Mouse (Mus musculus): ENCODE measurements around the gene Irf9. TPM values are rescaled to one million over a fixed set of nuclear protein-coding genes. Genes with fewer than 3 reads are reported as not detected.

The Irf9 gene
- total and polyA plus RNA-seq, 3 experiments, result 9.2 to 12.8 (median 9.6) TPM

GRCm38 (mm10) chr14:55560202-55561073, 42.9 kb upstream of the Irf9 start, which contains the start of gene A730061H03Rik:
Gene A730061H03Rik, minus strand, starts transcription at chr14:55560406.
- Histone ChIP-seq H3K9me3 (replicated peaks; ENCODE audit: low read length) (no peaks in the 10 kb centered on the region), H3K4me3 (replicated peaks in 1 of 3; ENCODE audit: low read depth in 2 of 3, low read length in 2 of 3, poor library complexity in 1 of 3) (peak within 1 kb of the TSS; percentile 69 to 80 (median 80)), H3K79me2 (replicated peaks; ENCODE audit: control insufficient read depth, extremely low read depth, insufficient read depth, poor library complexity, severe bottlenecking) (peaks cover 6% of the 10 kb centered on the region; the same call in 1 of the 2 replicates), H3K36me3 (replicated peaks in 1 of 2; ENCODE audit: control insufficient read depth in 1 of 2, insufficient read depth in 1 of 2, low read length in 1 of 2) (peaks cover 17 to 36% of the 10 kb centered on the region in 2 experiments), H3K4me2 (ENCODE audit: insufficient read depth, low read depth, poor library complexity, severe bottlenecking) (peak within 1 kb of the TSS; percentile 73), H3K4me1 (ENCODE audit: control insufficient read depth in 1 of 2, insufficient read depth in 2 of 2) (peaks cover 9 to 32% of the 10 kb centered on the region in 2 experiments), H3K27me3 (replicated peaks) (no peaks in the 10 kb centered on the region), H3K27ac (ENCODE audit: insufficient read depth, low read depth) (peak within 1 kb of the TSS; percentile 95), H3K9ac (ENCODE audit: insufficient read depth, low read depth) (peak within 1 kb of the TSS; percentile 87)
- no peak; the same call in 1 of the 2 replicates for TF ChIP-seq RCOR1 (conservative IDR thresholded peaks at IDR 0.05; ENCODE audit: low read depth, low read length)
- TF ChIP-seq MXI1 (IDR thresholded peaks at IDR 0.05; ENCODE audit: low read depth, low read length), result peak; percentile 91
- TF ChIP-seq NRF1 (IDR thresholded peaks at IDR 0.05; ENCODE audit: low read depth, low read length), result peak; percentile 48; the same call in 1 of the 2 replicates
- TF ChIP-seq JUND (conservative IDR thresholded peaks at IDR 0.05; ENCODE audit: low read depth, low read length), result 0 out of 2 replicates have a peak, but pooled peaks have one; percentile 19
- TF ChIP-seq TBP (conservative IDR thresholded peaks at IDR 0.05; ENCODE audit: low read depth, low read length), result peak; percentile 71
- peak; percentile 64; the same call in 1 of the 2 replicates for TF ChIP-seq MYC (IDR thresholded peaks at IDR 0.05; ENCODE audit: low read depth, low read length)
- TF ChIP-seq BHLHE40 (IDR thresholded peaks at IDR 0.05; ENCODE audit: low read depth, low read length), result peak; percentile 73
- TF ChIP-seq MAX (IDR thresholded peaks at IDR 0.05; ENCODE audit: low read length), result peak; percentile 97
- TF ChIP-seq CTCF (conservative IDR thresholded peaks at IDR 0.05 in 1 of 2, IDR thresholded peaks at IDR 0.05 in 1 of 2; ENCODE audit: low read depth in 2 of 2, low read length in 2 of 2), result no peak
- TF ChIP-seq PAX5 (IDR thresholded peaks at IDR 0.05; ENCODE audit: low read length), result no peak
- peak; percentile 33 for TF ChIP-seq TCF12 (IDR thresholded peaks at IDR 0.05; ENCODE audit: low read depth, low read length)
- TF ChIP-seq USF2 (conservative IDR thresholded peaks at IDR 0.05; ENCODE audit: low read depth, low read length), result peak; percentile 70
- no peak for TF ChIP-seq JUN (IDR thresholded peaks at IDR 0.05; ENCODE audit: insufficient read depth, low read depth, low read length)
- peak; percentile 60; the same call in 1 of the 2 replicates for TF ChIP-seq HCFC1 (IDR thresholded peaks at IDR 0.05; ENCODE audit: low read depth, low read length)
- TF ChIP-seq KAT2A (IDR thresholded peaks at IDR 0.05; ENCODE audit: insufficient replicate concordance, low read length), result no peak
- TF ChIP-seq MEF2A (IDR thresholded peaks at IDR 0.05; ENCODE audit: borderline replicate concordance, low read depth, low read length), result peak; percentile 51; the same call in 1 of the 2 replicates
- TF ChIP-seq ZC3H11A (IDR thresholded peaks at IDR 0.05; ENCODE audit: low read depth, low read length), result no peak
- no peak for TF ChIP-seq EP300 (IDR thresholded peaks at IDR 0.05; ENCODE audit: low read length)
- TF ChIP-seq CHD1 (IDR thresholded peaks at IDR 0.05; ENCODE audit: low read depth, low read length), result no peak
- TF ChIP-seq E2F4 (IDR thresholded peaks at IDR 0.05; ENCODE audit: insufficient replicate concordance, low read depth, low read length), result no peak
- peak; percentile 31 for TF ChIP-seq IRF4 (IDR thresholded peaks at IDR 0.05; ENCODE audit: low read depth, low read length)
- TF ChIP-seq MAFK (IDR thresholded peaks at IDR 0.05; ENCODE audit: insufficient replicate concordance, low read length), result no peak
- TF ChIP-seq POLR2A (IDR thresholded peaks at IDR 0.05; ENCODE audit: low read depth, low read length), result peak; percentile 39
- TF ChIP-seq RAD21 (IDR thresholded peaks at IDR 0.05; ENCODE audit: low read depth, low read length), result no peak
- peak; percentile 51; the same call in 1 of the 2 replicates for TF ChIP-seq ETS1 (conservative IDR thresholded peaks at IDR 0.05; ENCODE audit: low read depth, low read length)
- TF ChIP-seq UBTF (IDR thresholded peaks at IDR 0.05; ENCODE audit: low read depth, low read length), result no peak
- 0 out of 2 replicates have a peak, but pooled peaks have one; percentile 19 for TF ChIP-seq NELFE (IDR thresholded peaks at IDR 0.05; ENCODE audit: low read depth, low read length)
- TF ChIP-seq USF1 (IDR thresholded peaks at IDR 0.05; ENCODE audit: low read depth, low read length), result peak; percentile 85
- TF ChIP-seq ELF1 (IDR thresholded peaks at IDR 0.05; ENCODE audit: low read depth, low read length), result peak; percentile 86
- TF ChIP-seq MAZ (IDR thresholded peaks at IDR 0.05; ENCODE audit: low read depth, low read length), result peak; percentile 91
- peak; percentile 95 for TF ChIP-seq CHD2 (IDR thresholded peaks at IDR 0.05; ENCODE audit: low read length)
- no peak; the same call in 1 of the 2 replicates for TF ChIP-seq POLR2AphosphoS2 (IDR thresholded peaks at IDR 0.05; ENCODE audit: low read depth, low read length)
- TF ChIP-seq ZMIZ1 (IDR thresholded peaks at IDR 0.05; ENCODE audit: low read depth, low read length), result peak; percentile 41; the same call in 1 of the 2 replicates
- TF ChIP-seq GABPA (IDR thresholded peaks at IDR 0.05; ENCODE audit: insufficient replicate concordance, low read depth, low read length), result no peak
- TF ChIP-seq ZNF384 (IDR thresholded peaks at IDR 0.05; ENCODE audit: low read depth, low read length), result no peak
- no peak for TF ChIP-seq SMC3 (IDR thresholded peaks at IDR 0.05; ENCODE audit: low read depth, low read length)
- TF ChIP-seq ZKSCAN1 (IDR thresholded peaks at IDR 0.05; ENCODE audit: borderline replicate concordance, low read depth, low read length), result no peak
- TF ChIP-seq SIN3A (IDR thresholded peaks at IDR 0.05; ENCODE audit: low read length), result peak; percentile 89
- DNase-seq (ENCODE audit: extremely low read depth), result peak; percentile 99
- dilution Hi-C loops (cut with MboI; ENCODE audit: extremely low pct_ligation_motif_present, extremely low pct_unique_long_range_greater_than_20kb, low sequenced_read_pairs) (no loop called here), in situ Hi-C loops (cut with MboI; ENCODE audit: low pct_ligation_motif_present, low pct_unique_long_range_greater_than_20kb, low sequenced_read_pairs) (no loop called here)

All from CH12.LX (cell line).